Mouse (Mus musculus) liver, embryonic 14.5 days (tissue): ENCODE results near the gene Gk2. TPM values are rescaled to one million over a fixed set of nuclear protein-coding genes. Genes with fewer than 3 reads are reported as not detected.

Source experiments
- ATAC-seq: fragments of 200-750 bp; cut with Nextera tagmentation; 2 replicates; pipeline ENCODE4 v1.8.0; 2017; ENCODE audit warnings: moderate number of reproducible peaks, mild to moderate bottlenecking, moderate library complexity; ENCODE audit not compliant: insufficient read depth
- DNase-seq, 3 experiments: peaks; one replicate each; pipeline ENCODE4 v3.0.0-alpha.2; 2012 to 2013; ENCODE audit warnings: low read depth in 3 of 3, low spot score in 3 of 3
- H3K27ac ChIP-seq: fragments of 300-500 bp; sonication (generic); 2 replicates; pipeline ENCODE4 v1.5.1; 2014; ENCODE audit warnings: moderate library complexity, mild to moderate bottlenecking, control low read depth, inconsistent platforms
- H3K27me3 ChIP-seq: fragments of 300-500 bp; sonication (generic); 2 replicates; pipeline ENCODE4 v1.6.1; 2014; ENCODE audit warnings: mild to moderate bottlenecking, low read length, moderate library complexity; ENCODE audit not compliant: control insufficient read depth, insufficient read depth
- H3K36me3 ChIP-seq: fragments of 300-500 bp; sonication (generic); replicated peaks from 2 replicates; pipeline ENCODE4 v1.6.1; 2014; ENCODE audit warnings: low read depth; ENCODE audit not compliant: control insufficient read depth, insufficient read depth
- H3K4me1 ChIP-seq, 2 experiments: fragments of 200-500 bp in 1 of 2; fragments of 300-500 bp in 1 of 2; sonication (generic) in 1 of 2; replicated peaks; 2 replicates each; pipeline ENCODE4 v1.6.1; 2012 to 2014; ENCODE audit warnings: antibody characterized with exemption in 1 of 2, inconsistent platforms in 1 of 2, low read length in 1 of 2; ENCODE audit not compliant: control insufficient read depth in 2 of 2, insufficient read depth in 2 of 2
- H3K4me2 ChIP-seq: fragments of 300-500 bp; sonication (generic); 2 replicates; pipeline ENCODE4 v1.6.1; 2014; ENCODE audit warnings: low read depth, mild to moderate bottlenecking, control low read depth, moderate library complexity
- H3K4me3 ChIP-seq, 2 experiments: fragments of 200-500 bp in 1 of 2; fragments of 300-500 bp in 1 of 2; sonication (generic) in 1 of 2; 2 replicates each; pipeline ENCODE4 v1.5.1; 2012 to 2014; ENCODE audit warnings: low read depth in 2 of 2, low read length in 2 of 2, mild to moderate bottlenecking in 2 of 2, control low read depth in 1 of 2, inconsistent platforms in 1 of 2, moderate library complexity in 1 of 2; ENCODE audit not compliant: insufficient read depth in 1 of 2
- H3K9ac ChIP-seq: fragments of 300-500 bp; sonication (generic); replicated peaks from 2 replicates; pipeline ENCODE4 v1.6.1; 2014; ENCODE audit warnings: mild to moderate bottlenecking, control low read depth, moderate library complexity
- H3K9me3 ChIP-seq: fragments of 300-500 bp; sonication (generic); 2 replicates; pipeline ENCODE4 v1.6.1; 2016; ENCODE audit warnings: low read length, mixed read lengths; ENCODE audit not compliant: control insufficient read depth
- CTCF ChIP-seq: IDR thresholded peaks from 2 replicates; pipeline ENCODE4 v1.5.1; 2016; ENCODE audit warnings: antibody characterized with exemption, low read depth, control low read depth
- EP300 ChIP-seq: IDR thresholded peaks from 2 replicates; pipeline ENCODE4 v1.6.1; 2016; ENCODE audit warnings: antibody characterized with exemption, low read depth
- WGBS: fragments of 180-500 bp; shearing (Covaris S2); extraction: QIAGEN DNeasy Blood & Tissue Kit; methylation state at CpG from one replicate; pipeline ENCODE4 v1.1.7; 2014; ENCODE audit not compliant: insufficient replicate concordance; 5-methylcytosine and 5-hydroxymethylcytosine counted together
- polyA plus RNA-seq, 2 experiments: library from polyadenylated mRNA; depleted of rRNA in 1 of 2; stranded (reverse) in 1 of 2; unstranded in 1 of 2; fragments of >200 nt; fragmentation: Nextera tagmentation in 1 of 2; extraction: Ambion mirVana in 1 of 2; gene quantifications; 2 replicates each; pipeline versions ENCODE4 v1.2.1 to v1.2.3; 2012 to 2014

Gene Gk2
- polyA plus RNA-seq (2012; rRNA removed) (not detected in 2 replicates), polyA plus RNA-seq (2014; fragmentation: Nextera tagmentation; extraction: Ambion mirVana) (not detected in 2 replicates)

- Histone ChIP-seq H3K4me2 (no peak within 1 kb of the TSS), H3K4me3 (no peak within 1 kb of the TSS), H3K9ac (no peak within 1 kb of the TSS), H3K9me3 (no peaks in the 10 kb centered on the region), H3K27me3 (no peaks in the 10 kb centered on the region), H3K27ac (no peak within 1 kb of the TSS), H3K36me3 (no peaks in the 10 kb centered on the region), H3K4me1 (no peaks in the 10 kb centered on the region)
- DNase-seq = no peak
- ATAC-seq = no peak
- TF ChIP-seq EP300 = no peak
- 73% methylated on average over 10 of the region's 10 CpGs for WGBS
These were observed at the start of gene Gk2 for GRCm38 (mm10) chr5:97456816-97457215. Gk2 (minus strand) TSS chr5:97457021.

- no peaks in the 10 kb centered on the region for H3K36me3 ChIP-seq
- no peak overlapping the region for H3K27ac ChIP-seq
- TF ChIP-seq EP300 (no peak), CTCF (no peak)
- H3K9me3 ChIP-seq = no peaks in the 10 kb centered on the region
- DNase-seq (no peak), ATAC-seq (no peak)
- H3K4me3 ChIP-seq = no peak overlapping the region
- H3K27me3 ChIP-seq = no peaks in the 10 kb centered on the region
- H3K4me1 ChIP-seq = no peaks in the 10 kb centered on the region
- no peak overlapping the region for H3K9ac ChIP-seq
- no peak overlapping the region for H3K4me2 ChIP-seq
These were observed 41.2 kb upstream of the Gk2 start for GRCm38 (mm10) chr5:97498041-97498440.

GRCm38 (mm10) chr5:97495488-97496092, 38.8 kb upstream of the Gk2 start:
- Histone ChIP-seq H3K4me2 (no peak overlapping the region), H3K27ac (no peak overlapping the region), H3K27me3 (no peaks in the 10 kb centered on the region), H3K36me3 (no peaks in the 10 kb centered on the region), H3K4me3 (no peak overlapping the region), H3K9ac (no peak overlapping the region), H3K9me3 (no peaks in the 10 kb centered on the region), H3K4me1 (no peaks in the 10 kb centered on the region)
- DNase-seq = no peak
- 46% methylated on average over 5 of the region's 5 CpGs for WGBS
- TF ChIP-seq EP300 = no peak
- TF ChIP-seq CTCF = no peak
- ATAC-seq = no peak

GRCm38 (mm10) chr5:97493421-97493820, 36.6 kb upstream of the Gk2 start:
- Histone ChIP-seq H3K9me3 (no peaks in the 10 kb centered on the region), H3K4me3 (no peak overlapping the region), H3K9ac (no peak overlapping the region), H3K36me3 (no peaks in the 10 kb centered on the region), H3K27ac (no peak overlapping the region), H3K27me3 (no peaks in the 10 kb centered on the region), H3K4me1 (no peaks in the 10 kb centered on the region), H3K4me2 (no peak overlapping the region)
- no peak for ATAC-seq
- DNase-seq = no peak
- 69% methylated on average over 5 of the region's 5 CpGs for WGBS
- TF ChIP-seq EP300 (no peak), CTCF (no peak)

GRCm38 (mm10) chr5:97486141-97486540, 29.3 kb upstream of the Gk2 start:
- no peak overlapping the region for H3K9ac ChIP-seq
- no peaks in the 10 kb centered on the region for H3K36me3 ChIP-seq
- WGBS = 67% methylated on average over 5 of the region's 5 CpGs
- no peak overlapping the region for H3K27ac ChIP-seq
- DNase-seq = no peak
- ATAC-seq = no peak
- no peak overlapping the region for H3K4me2 ChIP-seq
- TF ChIP-seq CTCF (no peak), EP300 (no peak)
- no peaks in the 10 kb centered on the region for H3K9me3 ChIP-seq
- H3K27me3 ChIP-seq = no peaks in the 10 kb centered on the region
- H3K4me3 ChIP-seq = no peak overlapping the region
- no peaks in the 10 kb centered on the region for H3K4me1 ChIP-seq
